Mouse (Mus musculus) adrenal gland, adult 2 months (tissue): ENCODE data around the gene Gsc2. TPM values are rescaled to one million over a fixed set of nuclear protein-coding genes. Genes with fewer than 3 reads are reported as not detected.

Experiments
- polyA plus RNA-seq: library from polyadenylated mRNA; depleted of rRNA; stranded (reverse); fragments of >200 nt; gene quantifications from 2 replicates; pipeline ENCODE4 v1.2.3, GENCODE M21; 2012; rRNA removed
- total RNA-seq, 2 experiments: library from RNA; stranded (reverse); gene quantifications; 2 replicates each; pipeline ENCODE4 v1.2.3; 2021

Gene Gsc2
- total and polyA plus RNA-seq, 3 experiments, result not detected

Other genes starting within 250 kb of the Gsc2 start
- 10 to 100 TPM; 53.9 to 65.4 TPM for gene Med15, start 182.2 kb downstream of the Gsc2 start, total RNA-seq
- gene Med15, start 182.2 kb downstream of the Gsc2 start, polyA plus RNA-seq, result 138 and 157 TPM in 2 replicates
- 10 to 100 TPM; 45.5 to 49.8 TPM for gene Klhl22, start 155.4 kb downstream of the Gsc2 start, total RNA-seq
- gene Klhl22, start 155.4 kb downstream of the Gsc2 start, polyA plus RNA-seq, result 55.3 and 68.2 TPM in 2 replicates
- gene Scarf2, start 117.8 kb downstream of the Gsc2 start, total RNA-seq, result 10 to 100 TPM in 1 of 2 experiments, 1 to 10 TPM in 1; 8.4 to 15.9 TPM
- 61.7 and 75.1 TPM in 2 replicates for gene Scarf2, start 117.8 kb downstream of the Gsc2 start, polyA plus RNA-seq
- not detected for gene B830017H08Rik, start 81.9 kb downstream of the Gsc2 start, total RNA-seq
- not detected in 2 replicates for gene B830017H08Rik, start 81.9 kb downstream of the Gsc2 start, polyA plus RNA-seq
- 1 to 10 TPM; 1.7 to 3.8 TPM for gene Car15, start 76.7 kb downstream of the Gsc2 start, total RNA-seq
- gene Car15, start 76.7 kb downstream of the Gsc2 start, polyA plus RNA-seq, result 5.1 and 5.5 TPM in 2 replicates
- gene Gm20518, start 23.4 kb downstream of the Gsc2 start, total RNA-seq, result under 1 TPM in 1 of 2 experiments, not detected in 1; 0.09 TPM
- 0.58 and 0.67 TPM in 2 replicates for gene Gm20518, start 23.4 kb downstream of the Gsc2 start, polyA plus RNA-seq
- not detected for gene Tssk1, start 20.8 kb downstream of the Gsc2 start, total RNA-seq
- gene Tssk1, start 20.8 kb downstream of the Gsc2 start, polyA plus RNA-seq, result 0.03 TPM in 1 of 2 replicates, not detected in the other
- 10 to 100 TPM; 62.1 to 68.1 TPM for gene Dgcr2, start 16.5 kb downstream of the Gsc2 start, total RNA-seq
- gene Dgcr2, start 16.5 kb downstream of the Gsc2 start, polyA plus RNA-seq, result 139 and 166 TPM in 2 replicates
- gene Tssk2, start 16.4 kb downstream of the Gsc2 start, total RNA-seq, result not detected
- gene Tssk2, start 16.4 kb downstream of the Gsc2 start, polyA plus RNA-seq, result not detected in 2 replicates
- gene Ess2, start 3.7 kb downstream of the Gsc2 start, total RNA-seq, result 10 to 100 TPM; 14.1 to 15.5 TPM
- 19.5 and 22.6 TPM in 2 replicates for gene Ess2, start 3.7 kb downstream of the Gsc2 start, polyA plus RNA-seq
- 100 to 1,000 TPM; 215 to 471 TPM for gene Slc25a1, start 13.2 kb upstream of the Gsc2 start, total RNA-seq
- gene Slc25a1, start 13.2 kb upstream of the Gsc2 start, polyA plus RNA-seq, result 601 and 791 TPM in 2 replicates
- gene Vpreb2, start 65.4 kb upstream of the Gsc2 start, total RNA-seq, result not detected
- gene Vpreb2, start 65.4 kb upstream of the Gsc2 start, polyA plus RNA-seq, result not detected in 2 replicates
- gene Dgcr6, start 137.8 kb upstream of the Gsc2 start, total RNA-seq, result 10 to 100 TPM; 71.3 to 75.7 TPM
- 127 and 132 TPM in 2 replicates for gene Dgcr6, start 137.8 kb upstream of the Gsc2 start, polyA plus RNA-seq
- 10 to 100 TPM; 30.2 to 46.7 TPM for gene Prodh, start 175.1 kb upstream of the Gsc2 start, total RNA-seq
- gene Prodh, start 175.1 kb upstream of the Gsc2 start, polyA plus RNA-seq, result 68.7 and 99.1 TPM in 2 replicates
- under 1 TPM; 0.14 to 0.23 TPM for gene Rtn4r, start 212.6 kb upstream of the Gsc2 start, total RNA-seq
- 0.58 and 0.90 TPM in 2 replicates for gene Rtn4r, start 212.6 kb upstream of the Gsc2 start, polyA plus RNA-seq